Mouse (Mus musculus): ENCODE data around the gene Mvd. TPM values are rescaled to one million over a fixed set of nuclear protein-coding genes. Genes with fewer than 3 reads are reported as not detected.

Mvd gene
- polyA plus RNA-seq, 1 experiment from 2014 or later = 38.7 TPM

- ATAC-seq (ENCODE audit: insufficient read depth, low FRiP score, low read depth) = peak; percentile 47
- H3K9me3 ChIP-seq = no peaks in the 10 kb centered on the region
- WGBS = 69% methylated on average over 14 of the region's 14 CpGs
- peak within 1 kb of the TSS; percentile 46; the same call in 1 of the 2 replicates for H3K27ac ChIP-seq
- H3K4me3 ChIP-seq (replicated peaks) = no peak within 1 kb of the TSS
- H3K9ac ChIP-seq = no peak within 1 kb of the TSS
- H3K27me3 ChIP-seq (replicated peaks) = no peaks in the 10 kb centered on the region
- 0 out of 2 replicates have a peak, but pooled peaks cover 3% of the 10 kb centered on the region for H3K36me3 ChIP-seq
- H3K4me1 ChIP-seq = 0 out of 2 replicates have a peak, but pooled peaks cover 4% of the 10 kb centered on the region
- H3K4me2 ChIP-seq = no peak within 1 kb of the TSS
Observed at GRCm38 (mm10) chr8:122421376-122422070, 21.7 kb downstream of the Mvd start, which contains the start of gene Il17c. Gene Il17c, plus strand, starts transcription at chr8:122422020.

GRCm38 (mm10) chr8:122419881-122420555, 23.2 kb downstream of the Mvd start:
- Histone ChIP-seq H3K9ac (no peak overlapping the region), H3K27ac (no peak overlapping the region), H3K4me3 (replicated peaks) (no peak overlapping the region), H3K4me1 (0 out of 2 replicates have a peak, but pooled peaks cover 4% of the 10 kb centered on the region), H3K27me3 (replicated peaks) (no peaks in the 10 kb centered on the region), H3K9me3 (no peaks in the 10 kb centered on the region), H3K4me2 (no peak overlapping the region), H3K36me3 (peaks cover 17% of the 10 kb centered on the region)
- WGBS = 65% methylated on average over 9 of the region's 9 CpGs
- ATAC-seq (ENCODE audit: insufficient read depth, low FRiP score, low read depth) = no peak

GRCm38 (mm10) chr8:122415554-122415953, 27.7 kb downstream of the Mvd start:
- H3K36me3 ChIP-seq = peaks cover 50% of the 10 kb centered on the region
- H3K27ac ChIP-seq = no peak overlapping the region
- WGBS = 80% methylated on average over 6 of the region's 6 CpGs
- H3K4me1 ChIP-seq = 0 out of 2 replicates have a peak, but pooled peaks cover 4% of the 10 kb centered on the region
- ATAC-seq (ENCODE audit: insufficient read depth, low FRiP score, low read depth) = no peak
- no peak overlapping the region for H3K4me2 ChIP-seq
- no peaks in the 10 kb centered on the region for H3K27me3 ChIP-seq (replicated peaks)
- no peak overlapping the region for H3K9ac ChIP-seq
- no peak overlapping the region for H3K4me3 ChIP-seq (replicated peaks)
- H3K9me3 ChIP-seq = no peaks in the 10 kb centered on the region

GRCm38 (mm10) chr8:122414311-122414710, 28.9 kb downstream of the Mvd start:
- 82% methylated on average over 9 of the region's 9 CpGs for WGBS
- H3K4me3 ChIP-seq (replicated peaks) = no peak overlapping the region
- H3K27me3 ChIP-seq (replicated peaks) = no peaks in the 10 kb centered on the region
- no peak overlapping the region for H3K9ac ChIP-seq
- H3K4me2 ChIP-seq = no peak overlapping the region
- H3K4me1 ChIP-seq = no peaks in the 10 kb centered on the region
- no peaks in the 10 kb centered on the region for H3K9me3 ChIP-seq
- no peak for ATAC-seq (ENCODE audit: insufficient read depth, low FRiP score, low read depth)
- peaks cover 62% of the 10 kb centered on the region for H3K36me3 ChIP-seq
- no peak overlapping the region for H3K27ac ChIP-seq

DNA sequence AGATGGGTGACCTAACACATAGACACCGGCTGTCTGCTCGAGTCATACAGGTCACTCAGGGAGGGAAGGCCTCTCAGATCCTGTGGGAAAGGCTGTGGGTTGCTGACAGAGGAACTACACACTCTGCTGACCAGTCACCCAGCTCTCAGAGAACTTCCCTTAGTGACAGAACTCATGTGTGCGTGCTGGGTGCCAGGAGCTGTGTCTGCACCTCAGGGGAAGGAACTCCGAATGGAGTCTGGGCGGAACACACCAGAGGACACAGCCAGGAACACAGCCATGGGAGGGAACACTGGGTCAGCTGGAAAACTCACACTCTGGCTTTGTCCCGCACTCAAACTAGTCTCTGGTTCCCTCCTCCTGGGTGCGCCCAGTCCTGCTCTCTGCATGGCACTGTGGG, 35.5 kb downstream of the Mvd start:
- no peak for ATAC-seq (ENCODE audit: insufficient read depth, low FRiP score, low read depth)

DNA sequence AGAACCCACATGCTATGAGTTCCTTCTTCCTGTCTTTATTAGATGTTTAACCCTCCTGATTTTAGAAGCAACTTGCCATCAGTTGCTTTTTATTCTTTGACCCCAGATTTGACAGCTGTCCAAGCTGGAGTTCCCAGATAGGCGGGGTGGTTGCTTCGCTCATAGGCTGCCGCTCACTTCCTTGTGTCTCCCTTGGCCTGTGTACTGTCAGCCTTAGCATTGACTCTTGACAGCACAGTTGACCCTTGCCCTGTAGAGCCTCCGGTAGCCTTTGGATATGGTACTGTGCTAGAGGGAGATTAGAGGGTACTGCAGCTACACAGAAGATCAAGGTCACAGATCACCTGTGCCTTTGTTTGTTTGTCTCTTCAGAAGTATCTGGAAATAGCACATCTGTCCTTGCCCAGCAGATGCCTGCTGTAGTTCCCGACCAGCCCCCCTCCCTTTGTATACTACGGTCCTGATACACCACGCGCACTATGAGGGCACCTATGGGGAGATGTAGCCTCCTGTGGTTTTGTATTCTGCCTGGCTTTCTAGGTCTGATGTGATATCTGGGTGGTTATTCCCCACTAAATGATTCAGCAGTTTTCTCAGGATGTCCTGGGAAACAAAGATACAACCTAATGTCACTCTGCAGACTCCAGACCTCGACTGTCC, 37.9 kb downstream of the Mvd start:
- no peak for ATAC-seq (ENCODE audit: insufficient read depth, low FRiP score, low read depth)
- H3K4me2 ChIP-seq = no peak overlapping the region
- H3K4me3 ChIP-seq (replicated peaks) = no peak overlapping the region
- H3K27ac ChIP-seq = no peak overlapping the region
- H3K9me3 ChIP-seq = no peaks in the 10 kb centered on the region
- H3K9ac ChIP-seq = no peak overlapping the region
- H3K27me3 ChIP-seq (replicated peaks) = no peaks in the 10 kb centered on the region
- H3K36me3 ChIP-seq = peaks cover 74% of the 10 kb centered on the region
- WGBS = 79% methylated on average over 9 of the region's 9 CpGs
- H3K4me1 ChIP-seq = no peaks in the 10 kb centered on the region

More for the DNA sequence above, 35.5 kb downstream of the Mvd start:
- Histone ChIP-seq H3K4me3 (replicated peaks) (no peak overlapping the region), H3K36me3 (peaks cover 81% of the 10 kb centered on the region), H3K9me3 (no peaks in the 10 kb centered on the region), H3K4me1 (no peaks in the 10 kb centered on the region), H3K27me3 (replicated peaks) (no peaks in the 10 kb centered on the region), H3K4me2 (no peak overlapping the region), H3K27ac (no peak overlapping the region), H3K9ac (no peak overlapping the region)
- 90% methylated on average over 7 of the region's 7 CpGs for WGBS

DNA sequence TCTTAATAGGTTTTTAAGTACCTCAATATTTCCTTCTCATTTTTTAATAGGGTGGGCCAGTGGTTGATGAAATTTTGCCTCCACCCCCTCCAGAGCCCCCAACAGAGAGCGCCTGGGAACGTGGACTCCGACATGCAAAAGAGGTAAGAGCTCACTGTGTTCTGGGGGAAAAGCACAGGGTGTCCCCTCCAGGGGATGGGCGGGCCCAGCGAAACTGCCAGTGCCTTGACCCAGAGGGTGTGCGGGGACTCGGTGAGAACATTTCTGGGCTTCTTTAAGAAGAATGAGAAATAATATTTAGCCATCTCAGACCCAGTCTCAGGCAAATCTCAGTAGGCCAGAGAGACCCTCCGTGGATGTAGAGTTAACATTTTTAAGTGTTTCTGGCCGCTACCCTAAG, 45.0 kb downstream of the Mvd start:
- 94% methylated on average over 9 of the region's 9 CpGs for WGBS

GRCm38 (mm10) chr8:122395291-122395690, 47.9 kb downstream of the Mvd start:
- ATAC-seq (ENCODE audit: insufficient read depth, low FRiP score, low read depth) = no peak
- Histone ChIP-seq H3K27ac (no peak overlapping the region), H3K27me3 (replicated peaks) (no peaks in the 10 kb centered on the region), H3K4me3 (replicated peaks) (no peak overlapping the region), H3K36me3 (peaks cover 43% of the 10 kb centered on the region), H3K4me1 (no peaks in the 10 kb centered on the region), H3K9me3 (no peaks in the 10 kb centered on the region), H3K4me2 (no peak overlapping the region), H3K9ac (no peak overlapping the region)
- WGBS = 86% methylated on average over 6 of the region's 6 CpGs

More for the DNA sequence above, 45.0 kb downstream of the Mvd start:
- peaks cover 51% of the 10 kb centered on the region for H3K36me3 ChIP-seq
- H3K4me2 ChIP-seq = no peak overlapping the region
- H3K27me3 ChIP-seq (replicated peaks) = no peaks in the 10 kb centered on the region
- no peak for ATAC-seq (ENCODE audit: insufficient read depth, low FRiP score, low read depth)
- no peaks in the 10 kb centered on the region for H3K9me3 ChIP-seq
- no peaks in the 10 kb centered on the region for H3K4me1 ChIP-seq
- no peak overlapping the region for H3K4me3 ChIP-seq (replicated peaks)
- no peak overlapping the region for H3K9ac ChIP-seq
- H3K27ac ChIP-seq = no peak overlapping the region

DNA sequence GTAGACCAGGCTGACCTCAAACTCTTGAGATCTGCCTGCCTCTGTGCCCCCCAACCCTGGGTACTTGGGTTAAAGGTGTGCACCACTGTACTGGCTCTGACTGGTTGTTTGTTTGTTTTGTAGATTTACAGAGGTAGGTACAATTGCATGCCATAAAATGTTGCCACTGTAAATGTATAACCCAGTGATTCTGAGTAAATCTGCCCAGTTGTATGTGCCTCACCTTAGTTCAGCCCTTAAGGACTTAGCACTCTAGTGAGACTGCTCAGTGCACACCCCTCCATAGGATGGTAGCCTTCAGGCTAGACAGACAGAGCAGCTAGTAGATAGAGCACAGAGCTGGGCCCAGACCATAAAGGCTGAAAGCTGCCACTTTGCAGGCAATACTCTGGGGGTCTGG, 49.5 kb downstream of the Mvd start:
- Histone ChIP-seq H3K4me2 (no peak overlapping the region), H3K4me3 (replicated peaks) (no peak overlapping the region), H3K9me3 (no peaks in the 10 kb centered on the region), H3K27me3 (replicated peaks) (no peaks in the 10 kb centered on the region), H3K27ac (no peak overlapping the region), H3K36me3 (peaks cover 43% of the 10 kb centered on the region), H3K4me1 (no peaks in the 10 kb centered on the region), H3K9ac (no peak overlapping the region)
- ATAC-seq (ENCODE audit: insufficient read depth, low FRiP score, low read depth) = no peak

DNA sequence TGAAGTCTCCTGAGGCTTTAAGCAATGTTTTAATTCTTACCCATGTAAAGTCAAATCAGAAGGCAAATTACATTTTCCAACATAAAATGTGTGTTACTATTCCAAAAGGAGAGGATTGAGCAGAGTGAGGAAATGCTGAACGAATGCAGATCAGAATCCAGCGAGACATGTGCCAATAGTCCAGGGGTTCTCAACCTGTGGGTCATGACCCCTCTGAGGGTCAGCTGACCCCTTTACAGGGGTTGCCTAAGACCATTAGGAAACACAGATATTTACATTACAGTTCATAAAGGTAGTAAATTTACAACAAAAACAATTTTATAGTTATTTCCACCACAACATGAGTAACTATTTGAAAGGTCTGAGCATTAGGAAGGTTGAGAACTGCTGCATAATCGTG, 52.5 kb downstream of the Mvd start:
- H3K4me3 ChIP-seq (replicated peaks) = no peak overlapping the region
- no peak overlapping the region for H3K9ac ChIP-seq
- H3K9me3 ChIP-seq = no peaks in the 10 kb centered on the region
- 79% methylated on average over 3 of the region's 3 CpGs for WGBS
- peaks cover 58% of the 10 kb centered on the region for H3K36me3 ChIP-seq
- no peaks in the 10 kb centered on the region for H3K27me3 ChIP-seq (replicated peaks)
- no peak for ATAC-seq (ENCODE audit: insufficient read depth, low FRiP score, low read depth)
- no peak overlapping the region for H3K27ac ChIP-seq
- H3K4me2 ChIP-seq = no peak overlapping the region
- H3K4me1 ChIP-seq = no peaks in the 10 kb centered on the region

- no peak for ATAC-seq (ENCODE audit: insufficient read depth, low FRiP score, low read depth)
- Histone ChIP-seq H3K4me1 (no peaks in the 10 kb centered on the region), H3K9ac (no peak overlapping the region), H3K27me3 (replicated peaks) (no peaks in the 10 kb centered on the region), H3K4me3 (replicated peaks) (no peak overlapping the region), H3K4me2 (no peak overlapping the region), H3K36me3 (peaks cover 66% of the 10 kb centered on the region), H3K9me3 (no peaks in the 10 kb centered on the region), H3K27ac (no peak overlapping the region)
- 82% methylated on average over 3 of the region's 3 CpGs for WGBS
Observed at GRCm38 (mm10) chr8:122389357-122389756, 53.9 kb downstream of the Mvd start.
